12 mouse cellular contexts compared by ENCODE assay signal in the genomic region with DNA sequence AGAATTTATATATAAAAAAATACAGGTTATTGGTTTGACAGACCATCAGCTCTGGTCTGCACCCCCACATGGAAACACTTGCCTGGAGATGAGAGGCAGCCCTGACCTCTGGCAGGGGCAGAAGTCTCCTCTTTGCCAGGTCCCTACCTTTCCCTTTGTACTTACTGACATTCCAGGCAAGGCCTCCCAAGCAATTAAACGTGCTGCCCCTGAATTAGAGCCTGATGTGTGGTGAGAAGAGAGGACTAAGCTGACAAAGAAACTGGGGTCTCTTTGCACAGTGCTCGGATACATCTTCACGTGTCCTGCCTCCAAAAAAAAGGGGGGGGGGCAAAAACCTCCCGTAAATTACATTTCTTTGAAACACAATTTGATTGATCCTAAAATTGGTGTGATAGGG.
"Had no signal": no experiment of that assay in that cellular context is flagged by ENCODE, and none has a peak within 500 bp of the region (broad histone marks: within the 10 kb centered on the region; RNA-seq: fewer than 3 reads in every experiment).

No protein-coding gene starts in this region.

- H3K36me3 ChIP-seq: kidney, embryonic 15.5 days; limb, embryonic 13.5 days; liver, embryonic 13.5 days had no signal

- H3K4me3 ChIP-seq: kidney, embryonic 15.5 days; limb, embryonic 13.5 days; liver, embryonic 13.5 days had no signal

- H3K27me3 ChIP-seq: kidney, embryonic 15.5 days; limb, embryonic 13.5 days; liver, embryonic 13.5 days had no signal

- H3K27ac ChIP-seq: kidney, embryonic 15.5 days; limb, embryonic 13.5 days; liver, embryonic 13.5 days had no signal

- H3K4me1 ChIP-seq: liver, embryonic 13.5 days had no signal

- DNase-seq: kidney, postnatal 10 days; kidney, postnatal 36 days; left cerebral cortex, postnatal 4 days; liver, embryonic 13.5 days; lung, adult 2 months; lung, postnatal 14 days; lung, postnatal 4 days; thymus, adult 18-20 months; thymus, postnatal 36 days had no signal

- H3K4me2 ChIP-seq: kidney, embryonic 15.5 days; limb, embryonic 13.5 days; liver, embryonic 13.5 days; midbrain, embryonic 11.5 days had no signal

- H3K9me3 ChIP-seq: kidney, embryonic 15.5 days; limb, embryonic 13.5 days; liver, embryonic 13.5 days had no signal

- H3K9ac ChIP-seq: kidney, embryonic 15.5 days; limb, embryonic 13.5 days; liver, embryonic 13.5 days had no signal
